Mouse (Mus musculus): ENCODE results near the gene Mindy4b-ps. TPM values are rescaled to one million over a fixed set of nuclear protein-coding genes. Genes with fewer than 3 reads are reported as not detected.
A peak's percentile ranks its signal among the peaks of the same experiment; 100 is the strongest.

Gene Mindy4b-ps
- polyA plus RNA-seq, 1 experiment from 2014 or later, result not detected

DNA sequence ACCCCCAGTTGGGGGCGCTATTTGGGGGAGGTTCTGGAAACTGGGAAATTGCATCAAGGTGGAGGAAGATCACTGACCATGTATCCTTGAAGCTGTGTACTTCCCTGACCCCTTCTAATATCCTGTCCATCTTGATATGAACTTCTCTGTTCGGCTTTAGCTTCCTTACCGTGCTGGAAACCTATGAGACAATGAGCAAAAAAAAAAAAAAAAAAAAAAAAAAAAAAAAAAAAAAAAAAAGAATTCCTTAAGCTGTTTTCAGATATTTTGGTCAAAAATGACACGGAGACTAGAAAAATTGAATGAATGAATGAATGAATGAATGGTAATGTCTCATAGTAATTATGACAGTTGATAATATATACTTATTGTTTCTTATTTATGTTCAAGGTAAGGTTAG is 35.6 kb downstream of the Mindy4b-ps start:
- no peak for DNase-seq
- Histone ChIP-seq H3K36me3 (ENCODE audit: insufficient read depth) (no peaks in the 10 kb centered on the region), H3K4me3 (ENCODE audit: low read depth, low read length) (no peak overlapping the region), H3K27me3 (ENCODE audit: insufficient read depth, low read length) (no peaks in the 10 kb centered on the region), H3K27ac (ENCODE audit: low read depth) (no peak overlapping the region), H3K9ac (no peak overlapping the region), H3K9me3 (ENCODE audit: low read depth, low read length) (no peaks in the 10 kb centered on the region), H3K4me2 (no peak overlapping the region), H3K4me1 (ENCODE audit: insufficient read depth) (no peaks in the 10 kb centered on the region)
- TF ChIP-seq CTCF (IDR thresholded peaks at IDR 0.05; ENCODE audit: low read depth), result no peak
- no peak for ATAC-seq (ENCODE audit: insufficient read depth)
- WGBS, result 66% methylated on average over 4 of the region's 4 CpGs

DNA sequence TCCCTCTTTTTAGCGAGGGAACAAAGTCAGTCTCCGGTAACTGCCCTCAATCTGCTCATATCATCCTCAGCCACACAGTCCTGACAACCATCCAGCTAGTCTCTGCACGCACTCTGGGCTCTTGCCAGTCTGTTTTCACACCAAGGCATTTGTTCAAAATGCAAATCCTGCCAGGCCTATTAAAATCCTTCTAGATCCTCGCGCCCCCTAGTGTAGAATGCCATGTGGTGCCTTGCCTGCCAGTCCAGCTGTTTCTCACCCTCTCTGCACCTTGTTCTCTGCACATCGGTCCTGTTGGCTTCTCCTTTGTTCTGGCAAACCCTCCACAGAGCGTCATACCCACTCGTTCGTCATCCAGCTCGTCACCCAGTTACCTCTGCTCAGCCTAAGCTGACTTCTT is 36.2 kb downstream of the Mindy4b-ps start:
- no peak overlapping the region for H3K4me2 ChIP-seq
- DNase-seq, result peak; percentile 76
- no peak overlapping the region for H3K27ac ChIP-seq (ENCODE audit: low read depth)
- H3K4me1 ChIP-seq (ENCODE audit: insufficient read depth), result no peaks in the 10 kb centered on the region
- 15% methylated on average over 10 of the region's 10 CpGs for WGBS
- no peak overlapping the region for H3K9ac ChIP-seq
- TF ChIP-seq CTCF (IDR thresholded peaks at IDR 0.05; ENCODE audit: low read depth), result peak; percentile 71
- no peaks in the 10 kb centered on the region for H3K9me3 ChIP-seq (ENCODE audit: low read depth, low read length)
- no peaks in the 10 kb centered on the region for H3K36me3 ChIP-seq (ENCODE audit: insufficient read depth)
- ATAC-seq (ENCODE audit: insufficient read depth), result peak; percentile 63; the same call in 1 of the 2 replicates
- H3K27me3 ChIP-seq (ENCODE audit: insufficient read depth, low read length), result no peaks in the 10 kb centered on the region
- H3K4me3 ChIP-seq (ENCODE audit: low read depth, low read length), result no peak overlapping the region

DNA sequence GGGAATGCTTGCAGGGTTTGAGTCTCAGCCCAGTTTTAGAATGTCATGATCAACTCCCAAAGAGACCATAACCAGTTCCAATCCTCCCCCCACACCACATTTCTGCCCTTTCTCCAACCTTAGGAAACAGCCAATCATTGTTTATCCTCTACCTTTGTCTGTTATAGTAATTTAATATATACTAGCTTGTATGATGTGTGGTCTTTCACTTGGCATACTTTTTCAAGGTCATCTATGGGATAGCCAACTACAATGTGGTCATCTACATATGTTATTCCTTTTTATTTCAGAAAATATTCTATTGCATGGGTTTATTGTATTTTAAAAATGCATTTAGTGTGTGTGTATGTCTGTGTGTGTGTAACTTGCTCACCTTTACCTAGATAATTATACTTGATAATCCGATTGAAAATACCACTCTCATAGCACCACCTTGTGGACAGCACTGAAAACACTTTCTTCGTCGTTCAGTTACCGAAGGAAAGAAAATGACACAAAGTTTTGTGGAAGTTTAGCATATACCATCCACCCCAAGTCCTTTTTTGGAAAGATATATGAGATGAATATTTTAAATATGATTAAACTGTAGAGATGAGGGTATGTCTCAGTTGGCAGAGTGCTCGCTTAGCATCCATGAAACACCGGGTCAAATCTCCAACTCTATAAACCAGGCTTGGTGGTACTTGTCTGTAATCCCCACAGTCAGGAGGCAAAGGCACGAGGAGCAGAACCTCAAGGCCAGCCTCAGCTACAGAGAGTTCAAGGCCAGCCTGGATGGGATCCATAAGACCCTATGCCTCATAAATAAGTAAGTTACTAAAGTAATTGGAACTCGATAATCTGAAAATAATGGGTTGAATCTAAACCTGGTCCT is 37.7 kb downstream of the Mindy4b-ps start:
- H3K4me2 ChIP-seq, result no peak overlapping the region
- no peak overlapping the region for H3K27ac ChIP-seq (ENCODE audit: low read depth)
- no peaks in the 10 kb centered on the region for H3K9me3 ChIP-seq (ENCODE audit: low read depth, low read length)
- no peaks in the 10 kb centered on the region for H3K4me1 ChIP-seq (ENCODE audit: insufficient read depth)
- TF ChIP-seq CTCF (IDR thresholded peaks at IDR 0.05; ENCODE audit: low read depth), result peak; percentile 66
- DNase-seq (peak; percentile 72), ATAC-seq (ENCODE audit: insufficient read depth) (no peak)
- no peak overlapping the region for H3K9ac ChIP-seq
- no peak overlapping the region for H3K4me3 ChIP-seq (ENCODE audit: low read depth, low read length)
- H3K36me3 ChIP-seq (ENCODE audit: insufficient read depth), result no peaks in the 10 kb centered on the region
- no peaks in the 10 kb centered on the region for H3K27me3 ChIP-seq (ENCODE audit: insufficient read depth, low read length)
- WGBS, result 31% methylated on average over 8 of the region's 8 CpGs

DNA sequence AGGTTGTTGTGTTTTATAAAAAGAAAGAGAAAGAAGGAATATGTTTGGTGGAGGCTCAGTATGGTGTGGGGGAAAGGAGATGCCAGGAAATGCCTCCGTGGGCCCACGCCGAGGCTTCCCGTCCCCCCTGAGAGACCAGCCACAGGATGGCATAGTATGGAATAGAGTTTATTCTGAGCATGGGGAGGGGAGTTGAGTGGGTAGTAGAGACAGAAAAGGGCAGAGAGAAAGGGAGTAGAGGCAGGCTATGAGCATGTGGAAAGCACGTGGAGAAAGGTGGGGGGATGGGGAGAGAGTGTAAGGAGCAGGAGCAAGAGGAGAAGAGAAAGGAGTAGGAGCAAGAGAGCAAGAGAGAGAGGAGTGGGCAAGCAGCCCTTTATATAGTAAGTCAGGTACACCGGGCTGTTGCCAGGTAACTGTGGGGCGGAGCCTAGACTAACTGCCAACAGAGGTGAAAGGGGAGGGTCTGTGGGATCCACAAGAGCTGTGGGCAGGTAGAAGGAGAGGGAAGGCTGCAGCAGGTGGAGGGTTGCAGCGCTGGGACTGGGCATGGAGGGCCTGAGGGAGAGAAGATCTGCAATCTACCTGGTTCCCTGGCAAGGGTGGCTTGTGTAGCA is 38.4 kb downstream of the Mindy4b-ps start:
- WGBS, result 49% methylated on average over 8 of the region's 8 CpGs
- TF ChIP-seq CTCF (IDR thresholded peaks at IDR 0.05; ENCODE audit: low read depth), result no peak

GRCm38 (mm10) chr3:58756429-58756828 is 65.7 kb downstream of the Mindy4b-ps start:
- H3K27ac ChIP-seq (ENCODE audit: low read depth), result no peak overlapping the region
- no peaks in the 10 kb centered on the region for H3K36me3 ChIP-seq (ENCODE audit: insufficient read depth)
- H3K9ac ChIP-seq, result no peak overlapping the region
- 68% methylated on average over 1 of the region's 1 CpGs for WGBS
- H3K27me3 ChIP-seq (ENCODE audit: insufficient read depth, low read length), result no peaks in the 10 kb centered on the region
- H3K9me3 ChIP-seq (ENCODE audit: low read depth, low read length), result no peaks in the 10 kb centered on the region
- TF ChIP-seq CTCF (IDR thresholded peaks at IDR 0.05; ENCODE audit: low read depth), result no peak
- H3K4me2 ChIP-seq, result no peak overlapping the region
- no peak overlapping the region for H3K4me3 ChIP-seq (ENCODE audit: low read depth, low read length)
- ATAC-seq (ENCODE audit: insufficient read depth) (no peak), DNase-seq (no peak)
- H3K4me1 ChIP-seq (ENCODE audit: insufficient read depth), result no peaks in the 10 kb centered on the region

More for the DNA sequence above, 38.4 kb downstream of the Mindy4b-ps start:
- H3K4me2 ChIP-seq, result no peak overlapping the region
- no peak overlapping the region for H3K9ac ChIP-seq
- H3K27ac ChIP-seq (ENCODE audit: low read depth), result no peak overlapping the region
- ATAC-seq (ENCODE audit: insufficient read depth), result peak; percentile 70
- no peaks in the 10 kb centered on the region for H3K4me1 ChIP-seq (ENCODE audit: insufficient read depth)
- no peaks in the 10 kb centered on the region for H3K9me3 ChIP-seq (ENCODE audit: low read depth, low read length)
- H3K27me3 ChIP-seq (ENCODE audit: insufficient read depth, low read length), result no peaks in the 10 kb centered on the region
- no peaks in the 10 kb centered on the region for H3K36me3 ChIP-seq (ENCODE audit: insufficient read depth)
- peak; percentile 30 for DNase-seq
- H3K4me3 ChIP-seq (ENCODE audit: low read depth, low read length), result no peak overlapping the region

- Histone ChIP-seq H3K27me3 (ENCODE audit: insufficient read depth, low read length) (no peaks in the 10 kb centered on the region), H3K9ac (no peak overlapping the region), H3K4me1 (ENCODE audit: insufficient read depth) (no peaks in the 10 kb centered on the region), H3K9me3 (ENCODE audit: low read depth, low read length) (no peaks in the 10 kb centered on the region), H3K4me3 (ENCODE audit: low read depth, low read length) (no peak overlapping the region), H3K36me3 (ENCODE audit: insufficient read depth) (no peaks in the 10 kb centered on the region), H3K27ac (ENCODE audit: low read depth) (no peak overlapping the region), H3K4me2 (no peak overlapping the region)
- DNase-seq (no peak), ATAC-seq (ENCODE audit: insufficient read depth) (no peak)
- 63% methylated on average over 1 of the region's 1 CpGs for WGBS
- no peak for TF ChIP-seq CTCF (IDR thresholded peaks at IDR 0.05; ENCODE audit: low read depth)
These were observed 66.3 kb downstream of the Mindy4b-ps start for GRCm38 (mm10) chr3:58755769-58756168.

GRCm38 (mm10) chr3:58754361-58754760 is 67.8 kb downstream of the Mindy4b-ps start:
- Histone ChIP-seq H3K9ac (no peak overlapping the region), H3K36me3 (ENCODE audit: insufficient read depth) (no peaks in the 10 kb centered on the region), H3K4me1 (ENCODE audit: insufficient read depth) (no peaks in the 10 kb centered on the region), H3K4me3 (ENCODE audit: low read depth, low read length) (no peak overlapping the region), H3K27me3 (ENCODE audit: insufficient read depth, low read length) (no peaks in the 10 kb centered on the region), H3K9me3 (ENCODE audit: low read depth, low read length) (no peaks in the 10 kb centered on the region), H3K4me2 (no peak overlapping the region), H3K27ac (ENCODE audit: low read depth) (no peak overlapping the region)
- no peak for ATAC-seq (ENCODE audit: insufficient read depth)
- WGBS, result 68% methylated on average over 3 of the region's 3 CpGs
- no peak for DNase-seq
- TF ChIP-seq CTCF (IDR thresholded peaks at IDR 0.05; ENCODE audit: low read depth), result no peak

Data from lung, embryonic 14.5 days (tissue).